Mouse (Mus musculus): ENCODE data around the gene Cox19.

Cox19 gene

DNA sequence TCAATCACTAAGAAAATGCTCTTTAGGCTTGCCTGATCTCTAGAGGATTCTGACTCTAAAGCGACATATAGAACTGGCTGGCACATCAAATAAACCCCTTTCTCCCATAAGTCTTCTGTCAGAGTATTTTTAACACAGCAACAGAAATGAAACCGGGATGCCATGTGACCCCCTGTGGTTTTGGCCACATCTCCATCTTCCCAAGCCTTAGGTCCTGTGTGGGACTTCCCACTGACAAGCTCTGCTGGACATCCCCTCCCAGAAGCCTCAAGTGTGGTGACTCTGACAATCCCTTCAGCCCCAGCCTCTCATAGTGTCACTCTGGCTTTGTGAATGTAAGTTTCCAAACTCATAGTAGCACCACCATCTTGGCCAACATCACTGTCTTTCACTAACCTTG lies 57.1 kb downstream of the Cox19 start:
- DNase-seq (ENCODE audit: low spot score): no peak

DNA sequence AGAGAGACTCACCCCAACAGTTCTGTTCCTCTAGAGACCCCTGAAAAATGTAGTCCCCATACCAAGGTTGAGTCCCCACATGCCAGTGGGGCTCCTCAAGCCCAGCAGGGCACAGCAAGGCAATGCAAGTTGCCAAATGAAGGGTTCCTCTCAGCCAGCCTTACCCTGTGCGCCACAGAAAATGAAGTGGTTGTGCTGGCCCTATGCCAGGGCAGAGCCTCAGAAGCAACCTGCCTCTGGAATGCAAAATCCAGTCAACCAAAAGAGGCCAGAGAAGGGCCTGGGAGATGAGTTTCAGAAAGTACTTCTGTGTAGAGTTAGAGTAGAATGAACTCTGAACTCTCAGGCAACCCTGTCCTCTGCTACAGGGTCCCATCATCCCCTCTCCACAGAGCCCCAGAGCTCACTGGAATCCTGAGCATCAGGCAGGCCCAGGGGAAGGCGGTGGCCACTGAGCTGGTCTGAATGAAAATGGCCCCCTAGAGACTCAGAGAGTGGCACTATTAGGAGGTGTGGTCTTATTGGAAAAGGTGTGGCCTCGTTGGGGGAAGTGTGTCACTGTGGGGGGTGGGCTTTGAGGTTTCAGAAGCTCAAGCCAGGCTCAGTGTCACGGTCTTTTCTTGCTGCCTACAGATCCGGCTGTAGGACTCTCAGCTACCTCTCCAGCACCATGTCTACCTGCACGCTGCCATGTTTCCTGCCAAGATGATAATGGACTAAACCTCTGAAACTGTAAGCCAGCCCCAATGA lies 59.2 kb downstream of the Cox19 start:
- DNase-seq (ENCODE audit: low spot score): no peak

DNA sequence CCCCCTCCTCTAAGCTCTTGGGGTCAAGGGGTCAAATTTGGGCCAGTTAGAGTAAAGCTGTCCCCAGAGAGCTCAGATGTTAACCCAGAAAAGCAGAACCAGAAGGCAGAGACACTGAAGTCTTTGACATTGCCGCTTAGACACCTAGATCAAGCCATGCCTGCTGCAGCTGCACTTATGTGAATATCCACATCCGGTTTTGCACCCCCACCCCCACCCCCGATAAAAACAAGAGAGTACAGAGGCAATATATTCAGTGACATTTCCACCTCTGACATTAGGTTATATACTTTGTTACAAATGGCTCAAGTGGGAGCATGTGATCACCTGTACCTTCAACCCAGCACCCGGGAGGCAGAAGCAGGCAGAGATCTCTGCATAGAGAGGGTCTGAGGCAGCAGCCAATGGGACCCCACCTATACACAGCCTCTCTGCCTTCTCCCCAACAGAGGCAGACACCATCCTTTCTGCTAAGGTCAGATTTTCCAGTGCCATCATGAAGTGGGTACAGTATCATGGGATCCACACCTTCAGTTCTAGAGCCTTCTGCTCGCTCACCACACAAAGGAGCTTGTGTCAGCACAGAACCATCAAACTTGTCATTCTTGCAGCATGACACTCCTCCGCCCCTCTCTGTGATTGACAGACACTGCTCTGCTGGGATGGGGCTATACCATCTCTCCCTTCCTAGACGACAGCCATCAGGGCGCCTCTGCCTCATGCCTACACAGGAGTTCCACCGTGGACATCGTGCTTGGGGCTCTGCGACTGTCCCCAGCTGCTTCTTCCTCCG lies 60.6 kb downstream of the Cox19 start:
- DNase-seq (ENCODE audit: low spot score): no peak

DNA sequence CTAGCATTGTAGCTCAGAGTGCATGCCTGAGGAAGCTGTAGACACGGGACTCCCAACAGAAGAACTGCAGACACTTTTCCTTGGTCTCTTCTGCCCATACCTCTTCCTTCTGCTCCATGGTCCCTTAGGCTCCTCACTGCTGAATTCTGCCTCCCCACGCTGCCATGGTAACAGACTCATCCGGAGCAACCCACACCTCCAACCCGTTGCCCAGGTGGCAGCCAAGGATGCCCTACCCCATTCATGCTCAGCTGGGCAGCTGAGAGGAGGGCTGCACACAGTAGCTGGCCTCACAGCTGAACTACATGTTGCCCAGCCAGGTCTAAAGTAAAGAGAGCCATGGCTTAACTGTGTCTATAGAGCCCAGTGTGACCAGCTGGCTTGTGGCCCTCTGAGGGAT lies 62.6 kb downstream of the Cox19 start:
- no peak for DNase-seq (ENCODE audit: low spot score)

DNA sequence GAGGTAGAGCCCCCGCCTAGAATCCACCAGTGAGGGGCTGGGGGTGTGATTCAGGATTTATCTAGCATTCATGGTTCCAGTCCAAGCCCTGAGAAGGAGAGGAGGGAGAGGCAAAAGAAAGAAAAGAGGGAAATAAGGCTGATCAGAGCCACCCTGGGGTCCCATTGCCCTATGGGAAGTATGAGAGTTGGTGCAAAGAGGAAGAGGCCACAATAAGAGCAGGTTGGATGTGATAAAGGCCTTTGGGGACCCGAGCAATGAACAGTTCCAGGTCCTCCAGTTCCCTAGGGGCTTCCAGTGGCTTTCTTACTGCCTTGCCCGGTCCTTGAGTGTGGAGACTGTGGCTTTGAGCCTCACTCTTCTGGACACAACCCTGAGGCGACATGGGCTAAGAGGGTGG lies 63.4 kb downstream of the Cox19 start:
- DNase-seq (ENCODE audit: low spot score): no peak

DNA sequence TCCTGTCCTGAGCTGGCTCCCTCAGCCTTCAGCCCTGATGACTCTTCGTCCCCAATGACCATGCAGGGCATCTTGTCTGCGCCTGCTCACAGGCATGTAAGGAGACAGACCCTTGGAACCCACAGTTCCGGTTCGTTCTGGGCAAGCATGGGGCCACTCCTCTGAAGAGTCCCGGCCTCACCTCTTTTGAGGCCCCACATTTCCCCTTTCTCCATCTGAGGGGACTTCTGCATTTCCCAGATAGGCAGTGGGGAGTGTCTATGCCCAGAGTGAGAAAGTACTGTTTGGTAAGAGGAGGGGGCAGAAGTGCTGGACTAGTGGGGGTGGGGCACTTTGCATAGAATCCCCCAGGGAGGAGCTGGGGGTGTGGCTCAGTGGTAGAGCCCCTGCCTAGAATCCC lies 64.1 kb downstream of the Cox19 start:
- no peak for DNase-seq (ENCODE audit: low spot score)
